Mouse (Mus musculus) heart, postnatal 0 days (tissue): ENCODE results near the gene Ppfia2. TPM values are rescaled to one million over a fixed set of nuclear protein-coding genes. Genes with fewer than 3 reads are reported as not detected.

Source experiments
- ATAC-seq: fragments of 200-750 bp; cut with Nextera tagmentation; 2 replicates; pipeline ENCODE4 v1.8.0; 2017; ENCODE audit warnings: low read depth, moderate number of reproducible peaks, moderate library complexity; ENCODE audit not compliant: insufficient read depth
- DNase-seq: peaks from one replicate; pipeline ENCODE4 v3.0.0-alpha.2; 2016; ENCODE audit warnings: low spot score
- H3K27ac ChIP-seq: fragments of 300-500 bp; sonication (generic); 2 replicates; pipeline ENCODE4 v1.5.1; 2014; ENCODE audit warnings: low read depth, mild to moderate bottlenecking
- H3K27me3 ChIP-seq: fragments of 300-500 bp; sonication (generic); 2 replicates; pipeline ENCODE4 v1.6.1; 2014; ENCODE audit warnings: low read length, mixed read lengths; ENCODE audit not compliant: control insufficient read depth, insufficient read depth
- H3K36me3 ChIP-seq: fragments of 300-500 bp; sonication (generic); replicated peaks from 2 replicates; pipeline ENCODE4 v1.6.1; 2014; ENCODE audit warnings: low read length, mixed read lengths; ENCODE audit not compliant: control insufficient read depth, insufficient read depth
- H3K4me1 ChIP-seq: fragments of 300-500 bp; sonication (generic); 2 replicates; pipeline ENCODE4 v1.6.1; 2014; ENCODE audit warnings: antibody characterized with exemption; ENCODE audit not compliant: control insufficient read depth, insufficient read depth
- H3K4me2 ChIP-seq: fragments of 300-500 bp; sonication (generic); 2 replicates; pipeline ENCODE4 v1.6.1; 2014; ENCODE audit warnings: low read depth, mild to moderate bottlenecking, low read length, moderate library complexity
- H3K4me3 ChIP-seq: fragments of 300-500 bp; sonication (generic); 2 replicates; pipeline ENCODE4 v1.5.1; 2014; ENCODE audit warnings: low read depth, low read length
- H3K9ac ChIP-seq: fragments of 300-500 bp; sonication (generic); replicated peaks from 2 replicates; pipeline ENCODE4 v1.6.1; 2014; ENCODE audit warnings: low read depth, low read length, mixed read lengths
- H3K9me3 ChIP-seq: fragments of 300-500 bp; sonication (generic); replicated peaks from 2 replicates; pipeline ENCODE4 v1.6.1; 2016; ENCODE audit warnings: low read length; ENCODE audit not compliant: control insufficient read depth
- CTCF ChIP-seq: IDR thresholded peaks from 2 replicates; pipeline ENCODE4 v1.5.1; 2016; ENCODE audit warnings: antibody characterized with exemption, control low read depth, low read depth
- EP300 ChIP-seq: IDR thresholded peaks from 2 replicates; pipeline ENCODE4 v1.6.1; 2016; ENCODE audit warnings: antibody characterized with exemption, low read depth
- WGBS: fragments of 180-500 bp; shearing (Covaris S2); extraction: QIAGEN DNeasy Blood & Tissue Kit; methylation state at CpG from one replicate; pipeline ENCODE4 v1.1.7; 2014; 5-methylcytosine and 5-hydroxymethylcytosine counted together
- polyA plus RNA-seq: library from polyadenylated mRNA; unstranded; fragments of >200 nt; fragmentation: Nextera tagmentation; extraction: Ambion mirVana; gene quantifications from 2 replicates; pipeline ENCODE4 v1.2.1, GENCODE M21; 2015
- total RNA-seq: library from RNA; depleted of rRNA; stranded (reverse); fragments of >200 nt; gene quantifications from 2 replicates; pipeline ENCODE4 v1.2.3, GENCODE M21; 2014; ENCODE audit warnings: low replicate concordance

Ppfia2 gene
- total and polyA plus RNA-seq, 2 experiments from 2014 or later: 0.20 to 2.2 TPM

GRCm38 (mm10) chr10:106939441-106939840 is 469.3 kb downstream of the Ppfia2 start:
- H3K9ac ChIP-seq: no peak overlapping the region
- H3K36me3 ChIP-seq: no peaks in the 10 kb centered on the region
- H3K4me1 ChIP-seq: no peaks in the 10 kb centered on the region
- no peaks in the 10 kb centered on the region for H3K9me3 ChIP-seq
- H3K4me3 ChIP-seq: no peak overlapping the region
- ATAC-seq (no peak), DNase-seq (no peak)
- H3K27me3 ChIP-seq: no peaks in the 10 kb centered on the region
- 45% methylated on average over 1 of the region's 1 CpGs for WGBS
- no peak overlapping the region for H3K4me2 ChIP-seq
- H3K27ac ChIP-seq: no peak overlapping the region
- TF ChIP-seq CTCF: no peak
- no peak for TF ChIP-seq EP300

DNA sequence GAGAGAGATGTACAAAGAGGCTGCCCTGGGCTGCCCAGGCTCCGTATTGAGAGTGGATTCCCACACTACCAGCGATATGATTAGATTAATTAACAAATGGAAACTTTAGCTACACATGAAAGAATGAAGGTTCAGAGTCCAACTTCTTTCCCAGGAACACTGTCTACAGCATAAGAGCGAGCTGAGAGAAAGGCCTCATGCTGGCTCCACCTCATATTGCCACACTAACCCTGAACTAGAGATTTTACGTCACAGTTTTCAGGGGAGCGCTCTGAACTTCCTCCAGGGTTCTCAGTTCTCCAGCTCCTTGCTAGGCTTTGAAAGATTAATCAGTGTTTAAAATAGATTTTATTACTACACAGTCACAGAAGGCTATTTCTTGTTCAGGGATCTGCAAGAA is 471.2 kb downstream of the Ppfia2 start:
- TF ChIP-seq EP300 (no peak), CTCF (no peak)
- Histone ChIP-seq H3K4me2 (no peak overlapping the region), H3K36me3 (no peaks in the 10 kb centered on the region), H3K27me3 (no peaks in the 10 kb centered on the region), H3K4me3 (no peak overlapping the region), H3K9ac (no peak overlapping the region), H3K27ac (no peak overlapping the region), H3K4me1 (no peaks in the 10 kb centered on the region), H3K9me3 (no peaks in the 10 kb centered on the region)
- DNase-seq (no peak), ATAC-seq (no peak)
- 65% methylated on average over 5 of the region's 5 CpGs for WGBS

DNA sequence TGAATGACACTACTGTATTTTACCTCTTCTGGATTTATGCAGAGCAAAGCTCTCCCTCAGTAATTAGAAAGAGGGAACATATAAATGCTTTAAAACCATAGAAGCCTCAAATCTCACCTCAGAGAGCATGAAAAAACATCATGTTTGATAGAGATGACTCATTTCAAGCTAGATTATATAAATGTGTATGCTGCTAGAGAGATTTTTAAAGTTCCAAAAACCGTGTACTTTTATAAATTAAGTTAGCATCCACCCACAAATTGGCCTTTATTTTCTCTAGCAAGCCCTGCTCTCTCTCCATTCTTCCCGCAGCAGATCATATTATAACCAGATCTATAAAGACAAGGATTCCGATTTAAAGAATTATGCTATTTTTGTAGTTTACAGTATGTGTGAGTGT is 488.9 kb downstream of the Ppfia2 start:
- H3K27me3 ChIP-seq: no peaks in the 10 kb centered on the region
- 78% methylated on average over 3 of the region's 3 CpGs for WGBS
- H3K4me1 ChIP-seq: no peaks in the 10 kb centered on the region
- no peaks in the 10 kb centered on the region for H3K9me3 ChIP-seq
- H3K4me3 ChIP-seq: no peak overlapping the region
- DNase-seq: no peak
- no peak overlapping the region for H3K4me2 ChIP-seq
- H3K9ac ChIP-seq: no peak overlapping the region
- TF ChIP-seq EP300 (no peak), CTCF (no peak)
- no peak for ATAC-seq
- H3K27ac ChIP-seq: no peak overlapping the region
- no peaks in the 10 kb centered on the region for H3K36me3 ChIP-seq

DNA sequence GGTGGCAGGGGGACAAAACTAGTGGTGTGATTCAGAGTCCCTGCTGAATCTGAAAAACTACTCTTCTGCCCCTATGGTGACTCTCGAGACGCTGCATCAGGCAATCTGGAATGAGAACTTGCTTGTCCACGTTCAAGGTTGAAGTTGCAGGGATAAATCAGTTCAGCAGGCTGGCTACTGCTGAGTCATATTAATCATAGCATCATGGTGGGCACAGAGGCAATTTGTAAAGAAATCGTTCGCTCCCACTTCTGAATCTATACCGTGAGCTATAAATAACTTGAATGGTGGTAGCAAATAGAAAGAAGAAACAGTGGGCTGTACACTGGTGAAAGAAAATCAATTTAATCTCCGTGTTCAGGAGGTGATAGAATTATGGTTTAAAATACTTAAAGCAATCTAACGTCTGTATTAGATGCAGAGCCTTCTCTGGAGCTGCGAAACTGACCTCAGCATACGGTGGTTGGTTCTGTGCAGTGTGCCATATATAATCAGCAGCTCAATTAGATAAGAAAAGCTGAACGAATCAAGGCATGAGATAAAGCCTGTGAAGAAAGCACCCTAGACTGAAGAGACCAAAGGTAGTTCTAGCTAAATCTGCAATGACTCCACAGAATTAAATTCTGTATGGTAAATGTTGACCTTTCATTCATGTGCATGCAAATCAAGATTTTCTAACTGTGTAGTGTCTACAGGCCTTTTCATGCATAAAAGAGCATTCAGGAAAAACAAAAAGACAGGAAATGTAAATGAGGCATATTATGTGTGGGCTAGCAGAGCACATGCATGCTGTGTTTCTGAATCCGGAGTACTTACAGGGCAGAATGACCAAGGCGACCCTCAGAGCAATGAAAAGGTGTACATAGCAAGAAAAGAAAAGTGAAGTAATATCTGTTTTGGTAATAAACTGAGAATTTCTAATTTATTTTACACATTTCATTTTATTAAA is 505.3 kb downstream of the Ppfia2 start:
- no peak overlapping the region for H3K27ac ChIP-seq
- H3K4me3 ChIP-seq: no peak overlapping the region
- no peak for DNase-seq
- H3K36me3 ChIP-seq: no peaks in the 10 kb centered on the region
- no peaks in the 10 kb centered on the region for H3K4me1 ChIP-seq
- no peaks in the 10 kb centered on the region for H3K9me3 ChIP-seq
- no peak for ATAC-seq
- no peaks in the 10 kb centered on the region for H3K27me3 ChIP-seq
- 60% methylated on average over 13 of the region's 13 CpGs for WGBS
- H3K4me2 ChIP-seq: no peak overlapping the region
- TF ChIP-seq CTCF (no peak), EP300 (no peak)
- H3K9ac ChIP-seq: no peak overlapping the region
